Mouse (Mus musculus): ENCODE results near the gene Pnkp. TPM values are rescaled to one million over a fixed set of nuclear protein-coding genes. Genes with fewer than 3 reads are reported as not detected.
A peak's percentile ranks its signal among the peaks of the same experiment; 100 is the strongest.

Gene Pnkp
- total RNA-seq, 2 experiments from 2014 or later, result 17.3 to 26.8 TPM

- ATAC-seq (replicated peaks; ENCODE audit: low FRiP score, poor library complexity, severe bottlenecking), result no peak
Observed at GRCm38 (mm10) chr7:44850789-44851624, 5.9 kb upstream of the Pnkp start.

DNA sequence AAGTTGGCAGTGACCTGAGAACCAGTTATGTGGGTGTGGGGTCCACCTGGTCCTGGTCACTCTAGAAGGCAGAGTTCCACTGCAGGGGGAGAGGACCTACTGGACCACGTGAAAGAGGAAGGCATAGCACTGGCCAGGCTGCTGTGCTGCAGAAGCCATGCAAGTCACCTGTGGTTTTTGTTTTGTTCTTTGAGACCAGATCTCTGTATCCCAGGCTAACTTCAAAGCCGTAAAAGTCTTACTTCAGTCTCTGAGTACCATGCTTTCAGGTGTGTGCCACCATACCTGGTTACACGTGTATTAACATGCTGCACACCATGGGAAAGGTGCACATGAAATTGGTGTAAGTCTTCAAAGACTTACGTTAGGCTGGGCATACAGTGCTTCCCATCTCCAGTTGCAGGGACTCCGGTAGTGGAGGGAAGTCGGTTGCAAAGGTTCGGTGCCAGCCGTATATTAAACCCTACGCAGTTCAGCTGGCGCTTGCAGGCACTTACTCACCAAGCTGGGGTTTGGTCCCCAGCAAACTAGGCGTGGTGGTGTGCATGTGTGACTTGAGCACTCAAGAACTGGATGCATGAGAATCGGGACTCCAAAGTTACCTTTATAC is 5.2 kb upstream of the Pnkp start:
- no peak for ATAC-seq (replicated peaks; ENCODE audit: low FRiP score, poor library complexity, severe bottlenecking)

DNA sequence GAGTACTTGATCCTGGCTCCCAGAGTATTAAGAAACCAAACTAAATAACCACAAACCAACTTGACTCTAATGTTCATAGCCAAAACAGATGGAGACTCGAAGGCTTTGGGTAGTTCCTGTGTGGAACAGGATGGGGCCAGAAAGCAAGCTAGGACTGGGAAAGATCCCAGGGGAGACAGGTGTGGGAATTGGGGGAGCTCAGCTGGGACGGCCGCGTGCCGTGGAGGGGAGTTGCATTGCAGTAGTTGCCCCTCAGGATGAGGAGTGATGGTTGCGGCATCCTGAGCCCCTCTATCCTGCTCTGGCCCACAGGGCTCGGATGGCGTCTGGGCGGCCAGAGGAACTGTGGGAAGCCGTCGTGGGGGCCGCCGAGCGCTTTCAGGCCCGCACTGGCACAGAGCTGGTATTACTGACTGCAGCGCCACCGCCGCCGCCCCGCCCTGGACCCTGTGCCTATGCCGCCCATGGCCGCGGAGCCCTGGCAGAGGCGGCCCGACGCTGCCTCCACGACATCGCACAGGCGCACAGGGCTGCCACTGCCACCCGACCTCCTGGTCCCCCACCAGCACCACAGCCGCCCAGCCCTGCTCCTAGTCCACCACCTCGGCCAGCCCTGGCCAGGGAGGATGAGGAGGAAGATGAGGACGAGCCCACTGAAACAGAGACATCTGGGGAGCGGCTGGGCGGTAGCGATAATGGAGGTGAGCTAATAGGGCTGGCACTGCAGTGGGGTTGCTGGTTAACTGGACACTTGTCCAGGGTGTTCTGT is 4.5 kb upstream of the Pnkp start:
- no peak for ATAC-seq (replicated peaks; ENCODE audit: low FRiP score, poor library complexity, severe bottlenecking)

GRCm38 (mm10) chr7:44853065-44853464 is 3.9 kb upstream of the Pnkp start:
- no peak for ATAC-seq (replicated peaks; ENCODE audit: low FRiP score, poor library complexity, severe bottlenecking)

DNA sequence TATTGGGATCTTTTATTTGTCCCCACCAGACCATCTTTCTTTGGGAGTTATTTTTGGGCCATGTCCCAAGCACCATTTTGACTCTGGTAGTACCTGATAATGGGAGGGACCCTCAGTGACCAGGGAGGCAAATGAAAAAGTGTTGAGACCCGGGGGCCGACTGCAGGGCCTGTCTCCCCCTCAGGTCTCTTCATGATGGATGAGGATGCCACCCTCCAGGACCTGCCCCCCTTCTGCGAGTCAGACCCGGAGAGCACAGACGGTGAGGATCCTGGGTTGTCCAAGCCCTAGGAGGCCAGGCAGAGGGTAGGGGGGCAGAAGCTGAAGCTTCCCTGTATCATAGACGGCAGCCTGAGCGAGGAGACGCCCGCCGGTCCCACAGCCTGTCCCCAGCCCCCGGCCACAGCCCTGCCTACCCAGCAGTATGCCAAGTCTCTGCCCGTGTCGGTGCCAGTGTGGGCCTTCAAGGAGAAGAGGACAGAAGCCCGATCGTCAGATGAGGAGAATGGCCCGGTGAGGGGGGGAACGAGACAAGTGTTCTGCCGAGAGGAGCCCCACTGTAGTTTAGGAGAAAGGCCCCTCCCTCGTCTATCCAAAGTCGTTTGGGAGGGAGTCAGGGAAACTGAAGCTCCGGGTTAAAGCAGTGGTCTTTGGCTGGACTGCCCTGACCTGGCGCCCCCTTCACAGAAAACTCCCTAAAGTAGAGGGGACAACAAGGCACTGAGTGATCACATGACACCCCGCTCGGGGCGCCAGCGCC is 3.2 kb upstream of the Pnkp start:
- 0 out of 2 replicates have a peak, but pooled peaks have one; percentile 3 for ATAC-seq (replicated peaks; ENCODE audit: low FRiP score, poor library complexity, severe bottlenecking)

DNA sequence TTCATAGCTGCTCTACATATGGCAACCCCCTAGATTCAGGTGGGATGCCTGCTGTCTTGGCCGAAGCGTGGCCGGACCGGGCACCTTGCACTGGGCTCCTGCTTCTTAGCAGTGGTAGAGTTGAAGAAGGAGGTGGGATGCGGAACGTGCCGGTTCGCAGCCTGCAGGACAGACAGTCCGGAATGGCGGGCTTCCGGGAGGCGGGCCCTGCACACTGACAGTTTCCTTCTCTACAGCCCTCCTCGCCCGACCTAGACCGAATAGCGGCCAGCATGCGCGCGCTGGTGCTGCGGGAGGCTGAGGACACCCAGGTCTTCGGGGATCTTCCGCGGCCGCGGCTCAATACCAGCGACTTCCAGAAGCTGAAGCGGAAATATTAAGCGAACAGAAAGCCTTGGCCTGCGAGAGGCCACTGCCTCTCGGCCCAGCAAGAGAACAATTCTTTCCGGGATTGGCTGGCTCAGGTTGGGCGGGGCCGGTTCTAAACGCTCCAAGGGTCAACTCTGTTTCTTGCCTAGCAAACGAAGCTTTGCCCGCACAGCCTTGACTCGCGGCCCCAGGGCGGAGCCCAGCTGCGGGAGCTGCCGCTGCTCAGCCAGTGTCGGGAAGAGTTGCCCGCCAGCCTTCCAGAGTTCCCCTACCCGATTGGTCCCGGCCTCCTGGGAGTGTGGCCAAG is 2.4 kb upstream of the Pnkp start:
- ATAC-seq (replicated peaks; ENCODE audit: low FRiP score, poor library complexity, severe bottlenecking), result peak; percentile 57

DNA sequence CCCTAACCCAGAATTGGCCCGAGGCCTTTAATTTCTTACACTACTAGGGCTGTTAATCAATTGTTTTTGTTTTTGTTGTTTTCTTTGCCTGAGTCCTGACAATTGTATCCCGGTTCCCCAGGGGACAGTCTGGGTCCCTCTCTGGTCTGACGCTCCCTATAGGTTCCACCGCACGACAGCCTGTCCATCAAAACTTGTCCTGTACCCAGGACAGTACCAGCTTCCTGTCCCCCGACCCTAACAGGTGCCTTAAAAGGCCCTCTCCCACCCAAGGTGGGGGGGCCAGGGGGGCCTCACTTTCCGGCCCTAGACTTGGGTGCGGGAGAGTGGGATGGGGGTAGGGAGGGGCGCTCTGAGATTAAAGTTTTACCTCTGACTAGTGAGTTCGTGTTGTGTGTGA is 1.9 kb upstream of the Pnkp start:
- ATAC-seq (replicated peaks; ENCODE audit: low FRiP score, poor library complexity, severe bottlenecking), result no peak

DNA sequence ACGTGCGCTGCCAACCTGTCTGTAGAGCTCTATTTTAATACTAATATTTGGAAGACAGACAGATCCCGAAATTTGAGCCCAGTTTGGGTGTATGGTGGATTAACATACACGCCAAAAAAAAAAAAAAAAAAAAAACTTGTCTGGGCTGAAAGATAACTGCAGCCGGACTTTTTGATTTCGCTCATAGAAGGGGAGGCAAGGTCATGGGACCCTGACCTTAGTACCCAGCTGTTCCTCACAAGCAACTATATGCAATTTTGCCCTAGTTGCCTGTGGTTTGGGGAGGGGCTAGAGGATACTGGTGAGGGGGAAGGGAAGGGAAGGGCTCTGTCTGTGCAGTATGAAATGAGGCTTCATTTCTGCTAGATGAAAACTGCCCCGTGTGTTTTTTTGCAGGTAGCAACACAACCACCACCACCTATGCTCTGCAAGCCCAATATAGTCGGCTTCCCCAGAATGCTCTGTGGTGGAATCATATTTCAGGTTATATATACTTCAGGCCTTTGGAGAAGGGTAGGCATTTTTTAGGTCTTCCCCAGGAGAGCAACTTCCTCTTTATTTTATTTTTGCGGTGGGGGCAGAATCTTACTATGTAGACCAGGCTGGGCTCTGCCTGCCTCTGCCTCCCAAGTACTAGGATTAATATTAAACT is 548 bp upstream of the Pnkp start:
- no peak for ATAC-seq (replicated peaks; ENCODE audit: low FRiP score, poor library complexity, severe bottlenecking)

- peak; percentile 44; the same call in 1 of the 2 replicates for ATAC-seq (replicated peaks; ENCODE audit: low FRiP score, poor library complexity, severe bottlenecking)
Observed at GRCm38 (mm10) chr7:44857905-44858304, 966 bp downstream of the Pnkp start.

- ATAC-seq (replicated peaks; ENCODE audit: low FRiP score, poor library complexity, severe bottlenecking), result no peak
Observed at GRCm38 (mm10) chr7:44859896-44860295, 3.0 kb downstream of the Pnkp start.

DNA sequence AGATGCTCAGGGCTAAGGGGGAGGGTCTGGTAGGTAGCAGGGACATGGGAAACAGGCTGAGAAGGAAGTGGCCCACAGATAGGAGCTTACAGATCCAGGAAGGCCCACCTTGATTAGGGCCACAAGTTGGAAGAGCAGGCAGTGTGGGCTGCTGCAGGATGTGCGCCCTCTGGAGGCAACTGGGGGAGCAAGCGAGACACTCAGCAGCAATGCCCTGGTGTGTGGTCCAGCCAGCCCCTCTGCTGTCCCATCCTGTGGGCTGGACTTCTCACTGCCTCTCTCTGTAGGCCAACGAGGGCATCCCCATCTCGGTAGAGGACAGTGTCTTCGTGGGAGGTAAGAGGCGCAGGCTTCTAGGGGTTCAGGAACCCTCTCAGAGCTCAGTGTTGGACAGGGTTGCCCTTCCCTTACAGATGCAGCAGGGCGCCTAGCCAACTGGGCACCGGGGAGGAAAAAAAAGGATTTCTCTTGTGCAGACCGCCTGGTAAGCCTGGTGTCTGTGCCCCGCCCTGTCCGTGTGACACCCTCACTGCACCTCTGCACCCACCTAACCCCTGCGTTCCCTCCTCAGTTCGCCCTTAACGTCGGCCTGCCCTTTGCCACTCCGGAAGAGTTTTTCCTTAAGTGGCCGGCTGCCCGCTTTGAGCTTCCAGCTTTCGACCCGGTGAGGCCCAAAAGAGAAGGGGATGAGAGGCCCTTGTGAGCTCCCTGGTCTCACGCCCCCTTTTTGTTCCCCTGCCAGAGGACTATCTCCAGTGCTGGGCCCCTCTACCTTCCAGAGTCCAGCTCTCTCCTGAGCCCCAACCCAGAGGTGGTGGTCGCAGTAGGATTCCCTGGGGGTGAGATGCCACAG is 3.9 kb downstream of the Pnkp start:
- peak; percentile 48 for ATAC-seq (replicated peaks; ENCODE audit: low FRiP score, poor library complexity, severe bottlenecking)

DNA sequence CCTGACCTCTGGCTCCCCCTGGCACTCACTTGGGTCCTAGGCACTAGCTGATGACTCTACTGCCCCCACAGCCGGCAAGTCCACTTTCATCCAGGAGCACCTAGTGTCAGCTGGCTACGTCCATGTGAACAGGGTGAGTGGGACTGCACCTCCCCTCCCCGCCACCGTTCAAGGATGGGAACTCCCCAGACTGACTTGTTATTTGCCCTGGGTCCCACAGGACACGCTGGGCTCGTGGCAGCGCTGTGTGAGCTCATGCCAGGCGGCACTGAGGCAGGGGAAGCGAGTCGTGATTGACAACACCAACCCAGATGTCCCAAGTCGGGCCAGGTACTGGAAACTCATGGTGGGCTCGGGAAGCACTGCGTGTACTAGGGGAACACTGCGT is 4.5 kb downstream of the Pnkp start:
- ATAC-seq (replicated peaks; ENCODE audit: low FRiP score, poor library complexity, severe bottlenecking), result no peak

GRCm38 (mm10) chr7:44862434-44862833 is 5.5 kb downstream of the Pnkp start:
- no peak for ATAC-seq (replicated peaks; ENCODE audit: low FRiP score, poor library complexity, severe bottlenecking)

- no peak for ATAC-seq (replicated peaks; ENCODE audit: low FRiP score, poor library complexity, severe bottlenecking)
Observed at GRCm38 (mm10) chr7:44863210-44863609, 6.3 kb downstream of the Pnkp start.

DNA sequence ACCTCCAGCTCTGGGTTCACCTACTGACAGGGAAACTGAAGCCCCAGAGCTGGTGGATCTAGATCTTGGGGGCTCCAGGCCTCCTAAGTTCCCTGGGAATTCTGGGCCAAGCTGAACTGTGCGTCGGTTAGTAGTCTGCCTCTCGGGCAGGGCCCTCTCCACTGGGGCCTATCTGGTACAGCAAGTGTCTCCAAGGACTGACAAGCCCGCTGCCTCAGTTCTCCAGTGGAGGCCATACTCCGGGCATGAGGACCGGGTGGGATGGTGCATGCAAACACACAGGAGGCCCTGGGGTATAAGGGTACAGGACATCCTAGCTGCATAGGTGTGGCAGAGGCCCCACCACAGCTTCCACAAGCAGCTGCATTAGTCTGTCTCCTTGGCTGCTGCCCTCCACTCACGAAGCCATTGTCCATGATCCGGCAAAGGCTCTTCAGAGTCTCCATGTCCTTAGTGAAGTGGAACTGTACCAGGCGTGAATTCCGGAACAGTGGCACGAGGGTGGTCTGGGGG is 7.1 kb downstream of the Pnkp start:
- no peak for ATAC-seq (replicated peaks; ENCODE audit: low FRiP score, poor library complexity, severe bottlenecking)

DNA sequence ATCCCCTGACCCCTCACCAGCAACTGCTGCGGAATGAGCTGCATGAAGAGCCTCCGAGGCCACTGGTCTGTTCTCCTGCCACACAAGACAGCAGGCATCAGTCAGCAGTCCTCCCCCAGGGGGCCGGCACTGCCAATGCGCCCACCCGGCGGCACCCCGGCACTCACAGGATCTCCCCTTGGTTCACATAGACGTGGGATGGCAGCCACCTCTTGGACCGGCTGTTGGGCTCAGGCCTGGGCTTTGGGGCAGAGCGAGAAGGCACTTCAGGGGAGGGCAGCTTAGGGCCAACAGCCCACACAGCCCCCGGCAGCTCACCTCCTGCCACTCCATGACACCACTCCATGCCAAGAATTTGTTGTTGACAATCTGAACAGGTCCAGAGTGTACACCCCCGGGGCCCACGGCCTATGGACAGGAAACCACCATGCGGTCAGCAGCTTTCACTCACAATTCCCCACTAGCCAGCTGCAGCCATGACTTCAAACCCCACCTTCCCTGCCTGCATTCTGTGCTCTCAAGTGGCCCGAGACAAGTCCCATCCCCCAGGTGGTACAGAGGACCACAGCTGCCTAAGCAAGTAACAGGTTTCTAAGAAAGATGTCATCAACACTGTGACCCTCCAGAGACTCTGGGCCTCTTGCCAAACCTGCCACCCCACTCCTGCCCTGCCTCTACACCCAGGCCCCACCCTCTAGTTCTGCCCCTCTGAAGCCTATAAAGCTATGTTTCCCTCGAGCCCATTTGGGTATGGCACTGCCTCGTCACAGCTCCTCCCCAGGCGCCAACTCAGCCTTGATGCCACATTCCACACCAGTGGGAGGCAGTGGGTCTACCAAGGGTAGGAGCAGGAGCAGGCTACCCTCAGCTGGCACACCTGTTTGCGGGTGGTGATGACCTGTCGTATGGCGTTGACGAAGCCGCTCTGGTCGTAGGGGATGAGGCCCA is 7.9 kb downstream of the Pnkp start:
- no peak for ATAC-seq (replicated peaks; ENCODE audit: low FRiP score, poor library complexity, severe bottlenecking)
